Mouse (Mus musculus) cortical plate, adult 2 months (tissue): ENCODE measurements around the gene Bcl6b. TPM values are rescaled to one million over a fixed set of nuclear protein-coding genes. Genes with fewer than 3 reads are reported as not detected.
A peak's percentile ranks its signal among the peaks of the same experiment; 100 is the strongest.

ENCODE experiments used
- H3K27ac ChIP-seq: fragments of 200-500 bp; 2 replicates; pipeline ENCODE4 v1.5.1; 2012; ENCODE audit warnings: low read length, control low read depth, inconsistent platforms; ENCODE audit not compliant: insufficient read depth
- H3K4me1 ChIP-seq: fragments of 200-500 bp; 2 replicates; pipeline ENCODE4 v1.6.1; 2011; ENCODE audit warnings: low read length; ENCODE audit not compliant: control insufficient read depth, insufficient read depth
- H3K4me3 ChIP-seq: fragments of 200-500 bp; 2 replicates; pipeline ENCODE4 v1.5.1; 2011; ENCODE audit warnings: mild to moderate bottlenecking, low read length, control low read depth; ENCODE audit not compliant: insufficient read depth
- CTCF ChIP-seq: fragments of 200-500 bp; IDR thresholded peaks from 2 replicates; pipeline ENCODE4 v1.5.1; 2011; ENCODE audit warnings: mild to moderate bottlenecking, control low read depth, low read length; ENCODE audit not compliant: insufficient read depth; ENCODE audit errors: extremely low read depth
- POLR2A ChIP-seq: fragments of 200-500 bp; IDR thresholded peaks from 2 replicates; pipeline ENCODE4 v1.6.1; 2011; ENCODE audit warnings: mild to moderate bottlenecking, low read length, control low read depth; ENCODE audit not compliant: insufficient read depth; ENCODE audit errors: extremely low read depth
- polyA plus RNA-seq: library from polyadenylated mRNA; depleted of rRNA; stranded (reverse); fragments of >200 nt; gene quantifications from 2 replicates; pipeline ENCODE4 v1.2.3, GENCODE M21; 2012; rRNA removed

The Bcl6b gene
- polyA plus RNA-seq, 1 experiment: 1.2 TPM

DNA sequence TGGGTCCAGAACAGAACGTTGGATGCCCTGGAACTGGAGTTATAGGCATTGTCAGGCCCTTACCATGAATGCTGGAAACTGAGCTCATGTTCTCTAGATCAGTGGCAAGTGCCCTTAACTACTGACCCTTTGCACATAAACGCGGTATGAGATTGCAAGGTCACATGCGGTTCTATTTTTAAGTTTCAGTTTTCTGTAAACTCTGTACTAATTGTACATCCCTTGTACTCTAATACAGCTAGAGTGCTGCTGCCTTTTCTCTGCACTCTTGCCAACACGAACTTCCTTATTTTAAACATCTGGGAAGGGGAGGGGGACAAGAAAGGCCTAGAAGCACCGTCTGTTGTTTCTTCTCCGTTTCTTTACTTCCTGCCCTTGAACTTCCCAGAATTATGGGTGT, 44.5 kb downstream of the Bcl6b start:
- Histone ChIP-seq H3K27ac (no peak overlapping the region), H3K4me3 (no peak overlapping the region), H3K4me1 (no peaks in the 10 kb centered on the region)
- TF ChIP-seq POLR2A (no peak), CTCF (no peak)

DNA sequence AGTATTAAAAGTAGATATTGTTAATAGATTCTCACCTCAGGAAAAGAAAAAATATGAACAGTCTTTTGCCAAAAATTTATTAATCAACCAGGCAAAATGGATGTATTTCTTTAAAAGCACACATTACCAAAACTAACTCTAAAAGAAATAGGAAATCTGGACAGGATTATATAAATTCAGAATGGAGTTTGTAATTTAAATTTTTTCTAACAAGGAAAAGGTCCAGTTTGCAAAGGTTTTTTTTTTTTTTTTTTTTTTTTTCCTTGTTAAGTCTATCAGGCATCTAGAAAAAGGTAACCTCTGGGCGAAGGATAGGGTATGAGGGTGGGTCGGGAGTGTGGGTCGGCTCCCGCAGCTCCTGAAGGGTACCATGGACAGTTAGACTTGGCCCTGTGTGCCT, 49.1 kb downstream of the Bcl6b start:
- H3K4me1 ChIP-seq: no peaks in the 10 kb centered on the region
- H3K4me3 ChIP-seq: no peak overlapping the region
- no peak overlapping the region for H3K27ac ChIP-seq
- TF ChIP-seq POLR2A (no peak), CTCF (no peak)

DNA sequence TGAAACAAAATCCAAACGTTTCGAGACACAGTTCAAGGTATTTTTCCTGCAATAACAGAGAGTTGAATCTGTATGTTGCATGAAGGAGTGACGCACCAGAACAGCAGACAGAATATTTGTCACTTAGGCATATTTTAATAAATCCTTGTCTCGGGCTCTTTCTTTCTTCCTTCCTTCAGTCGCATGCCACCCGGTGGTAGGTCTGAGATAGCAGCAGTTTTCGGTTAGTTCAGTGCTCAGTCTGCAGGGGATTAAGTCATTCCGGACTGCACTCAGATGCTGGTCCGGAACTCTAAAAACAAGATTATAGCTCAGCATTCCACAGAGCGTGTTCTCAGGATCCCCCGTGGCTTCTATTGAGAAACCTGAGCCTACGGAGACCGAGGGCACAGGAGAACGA, 50.2 kb downstream of the Bcl6b start:
- no peak overlapping the region for H3K27ac ChIP-seq
- H3K4me3 ChIP-seq: no peak overlapping the region
- H3K4me1 ChIP-seq: no peaks in the 10 kb centered on the region
- TF ChIP-seq POLR2A: no peak
- TF ChIP-seq CTCF: peak; percentile 64

DNA sequence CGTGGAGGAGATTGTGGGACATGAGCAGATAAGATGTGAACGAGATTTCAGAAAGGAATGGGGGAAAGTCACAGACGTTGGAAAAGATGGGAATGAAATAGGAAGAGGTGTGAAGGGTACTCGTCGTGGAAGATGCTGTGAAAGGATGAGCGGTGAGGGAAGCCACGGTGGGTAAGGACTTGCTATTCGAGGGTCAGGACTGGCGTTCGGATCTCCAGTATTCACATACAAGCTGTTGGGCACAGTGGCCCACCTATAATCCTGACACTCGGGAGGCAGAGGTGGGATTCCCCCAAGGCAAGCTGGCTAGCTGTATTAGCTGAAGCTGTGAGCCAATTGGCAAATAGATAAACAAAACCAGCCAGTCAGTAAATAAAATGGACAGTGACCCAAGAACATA, 50.8 kb downstream of the Bcl6b start:
- no peaks in the 10 kb centered on the region for H3K4me1 ChIP-seq
- TF ChIP-seq POLR2A (no peak), CTCF (no peak)
- no peak overlapping the region for H3K4me3 ChIP-seq
- no peak overlapping the region for H3K27ac ChIP-seq

DNA sequence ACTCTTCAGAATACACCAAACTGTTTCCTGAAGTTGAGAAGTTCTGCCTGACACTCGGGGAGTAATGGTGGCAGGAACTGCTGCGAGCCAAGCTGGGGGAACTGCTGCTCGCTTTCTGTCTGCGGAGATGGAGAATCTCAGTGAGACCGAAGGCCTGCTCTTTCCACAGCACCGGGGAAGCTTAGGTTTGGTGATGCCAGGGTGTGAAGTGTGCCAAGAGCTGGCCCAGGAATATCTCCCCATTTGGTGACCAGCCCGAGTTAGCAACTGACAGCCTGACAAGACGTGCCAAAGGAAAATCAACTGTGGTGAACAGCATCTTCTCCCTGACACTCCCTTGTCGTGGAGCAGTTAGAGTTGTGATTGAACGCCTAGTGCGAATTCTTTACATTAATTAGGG, 51.3 kb downstream of the Bcl6b start:
- Histone ChIP-seq H3K27ac (no peak overlapping the region), H3K4me1 (no peaks in the 10 kb centered on the region), H3K4me3 (no peak overlapping the region)
- no peak for TF ChIP-seq CTCF
- no peak for TF ChIP-seq POLR2A

DNA sequence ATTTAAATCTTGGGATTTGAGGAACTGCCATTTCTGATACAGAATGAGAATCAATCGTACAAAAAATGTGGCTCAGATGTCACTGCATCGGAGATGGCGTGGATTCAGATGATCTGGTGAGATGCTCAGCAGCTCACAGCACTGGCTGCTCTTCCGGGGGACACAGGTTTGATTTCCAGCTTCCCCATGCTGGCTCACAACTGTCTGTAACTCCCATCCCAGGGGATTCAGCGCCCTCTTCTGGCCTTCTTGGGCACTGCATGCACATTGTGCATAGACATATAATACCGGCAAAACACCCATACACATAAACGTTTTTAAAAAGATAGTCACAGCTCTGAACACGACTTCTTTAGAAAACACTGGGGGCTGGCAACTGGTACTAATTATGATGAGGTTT, 52.0 kb downstream of the Bcl6b start:
- Histone ChIP-seq H3K4me3 (no peak overlapping the region), H3K4me1 (no peaks in the 10 kb centered on the region), H3K27ac (no peak overlapping the region)
- TF ChIP-seq POLR2A (no peak), CTCF (no peak)

DNA sequence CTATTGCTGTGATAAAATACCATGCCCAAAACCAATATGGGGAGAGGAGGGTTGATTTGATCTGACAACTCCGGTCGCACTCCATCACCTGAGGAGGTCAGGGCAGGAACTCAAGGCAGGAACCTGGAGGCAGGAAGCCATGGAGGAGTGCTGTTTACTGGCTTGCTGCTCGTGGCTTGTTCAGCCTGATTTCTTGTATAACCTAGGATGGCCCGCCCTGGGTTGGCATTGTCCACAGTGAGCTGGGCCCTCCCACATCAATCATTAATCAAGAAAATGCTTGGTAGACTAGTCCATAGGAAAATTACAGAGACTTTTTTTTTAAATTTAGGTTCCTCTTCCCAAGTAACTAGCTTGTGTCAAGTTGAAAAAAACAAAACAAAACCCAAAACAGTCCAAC, 55.1 kb downstream of the Bcl6b start:
- no peak overlapping the region for H3K4me3 ChIP-seq
- H3K27ac ChIP-seq: no peak overlapping the region
- H3K4me1 ChIP-seq: no peaks in the 10 kb centered on the region
- TF ChIP-seq CTCF: no peak
- TF ChIP-seq POLR2A: no peak

Other genes with a start within 250 kb of the Bcl6b start
- gene Ctdnep1, start 248.6 kb downstream of the Bcl6b start, polyA plus RNA-seq: 121 and 139 TPM in 2 replicates
- gene Elp5, start 247.3 kb downstream of the Bcl6b start, polyA plus RNA-seq: 121 and 126 TPM in 2 replicates
- 330 and 334 TPM in 2 replicates for gene Gabarap, start 238.7 kb downstream of the Bcl6b start, polyA plus RNA-seq
- 37.6 and 38.2 TPM in 2 replicates for gene Phf23, start 234.0 kb downstream of the Bcl6b start, polyA plus RNA-seq
- 26.9 and 30.4 TPM in 2 replicates for gene Dvl2, start 229.2 kb downstream of the Bcl6b start, polyA plus RNA-seq
- 66.5 and 71.6 TPM in 2 replicates for gene Acadvl, start 214.4 kb downstream of the Bcl6b start, polyA plus RNA-seq
- 816 and 828 TPM in 2 replicates for gene Dlg4, start 212.9 kb downstream of the Bcl6b start, polyA plus RNA-seq
- 2.3 and 3.5 TPM in 2 replicates for gene Asgr1, start 175.7 kb downstream of the Bcl6b start, polyA plus RNA-seq
- gene Asgr2, start 137.2 kb downstream of the Bcl6b start, polyA plus RNA-seq: 0.23 TPM in 2 replicates
- gene Mgl2, start 99.5 kb downstream of the Bcl6b start, polyA plus RNA-seq: 0.63 and 0.95 TPM in 2 replicates
- gene Clec10a, start 73.6 kb downstream of the Bcl6b start, polyA plus RNA-seq: 1.1 and 1.6 TPM in 2 replicates
- gene Slc16a11, start 17.0 kb downstream of the Bcl6b start, polyA plus RNA-seq: 57.4 and 62.1 TPM in 2 replicates
- gene Slc16a13, start 8.7 kb downstream of the Bcl6b start, polyA plus RNA-seq: 6.2 and 6.3 TPM in 2 replicates
- 65.5 and 68.4 TPM in 2 replicates for gene 0610010K14Rik, start 8.1 kb upstream of the Bcl6b start, polyA plus RNA-seq
- gene Gm21988, start 10.0 kb upstream of the Bcl6b start, polyA plus RNA-seq: 10.0 and 10.4 TPM in 2 replicates
- gene Rnasek, start 10.0 kb upstream of the Bcl6b start, polyA plus RNA-seq: 330 and 337 TPM in 2 replicates
- 1.5 and 1.6 TPM in 2 replicates for gene Alox12, start 25.6 kb upstream of the Bcl6b start, polyA plus RNA-seq
- gene Alox12e, start 92.8 kb upstream of the Bcl6b start, polyA plus RNA-seq: 0.08 TPM in 1 of 2 replicates, not detected in the other
- 0.06 and 0.10 TPM in 2 replicates for gene Alox15, start 122.2 kb upstream of the Bcl6b start, polyA plus RNA-seq
- 19.0 and 20.2 TPM in 2 replicates for gene Pelp1, start 180.2 kb upstream of the Bcl6b start, polyA plus RNA-seq
- gene Arrb2, start 202.8 kb upstream of the Bcl6b start, polyA plus RNA-seq: 58.1 and 61.5 TPM in 2 replicates
- gene Med11, start 222.1 kb upstream of the Bcl6b start, polyA plus RNA-seq: 14.8 and 15.4 TPM in 2 replicates
- gene Zmynd15, start 229.6 kb upstream of the Bcl6b start, polyA plus RNA-seq: 0.44 and 0.47 TPM in 2 replicates
- 1.7 and 2.4 TPM in 2 replicates for gene Cxcl16, start 230.2 kb upstream of the Bcl6b start, polyA plus RNA-seq